Mouse (Mus musculus) lung, postnatal 10 days (tissue): Measurements from ENCODE around the gene Epp13.
"Not testable (repeated sequence)": the region's sequence is repeated elsewhere in the genome, so short reads cannot be mapped to it uniquely, and the experiment has no call there.

Experiments used
- DNase-seq: peaks from one replicate; pipeline ENCODE4 v3.0.0; 2021

The Epp13 gene

DNA sequence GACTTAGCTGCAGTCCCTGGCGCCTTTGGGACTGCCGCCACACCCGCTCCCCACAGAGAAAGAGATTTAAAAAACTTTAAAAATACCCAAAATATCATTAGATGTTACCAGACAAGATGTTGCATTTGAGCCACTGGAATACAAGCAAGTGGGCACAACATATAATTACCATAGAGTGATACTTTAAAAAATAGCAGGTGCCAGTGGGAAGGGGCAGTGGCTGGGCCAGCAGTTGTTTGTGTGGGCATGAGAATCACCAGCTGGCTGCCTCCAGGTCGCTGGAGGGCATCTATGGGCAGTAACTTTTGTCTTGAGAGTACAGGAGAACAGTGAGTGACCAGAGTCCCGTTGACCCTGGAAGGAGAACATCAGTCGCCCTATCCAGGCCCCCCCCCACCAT lies at the start of gene Epp13:
Gene Epp13 (plus strand): TSS at position 301 of the 400 bp plus-strand sequence.
- DNase-seq = no peak

DNA sequence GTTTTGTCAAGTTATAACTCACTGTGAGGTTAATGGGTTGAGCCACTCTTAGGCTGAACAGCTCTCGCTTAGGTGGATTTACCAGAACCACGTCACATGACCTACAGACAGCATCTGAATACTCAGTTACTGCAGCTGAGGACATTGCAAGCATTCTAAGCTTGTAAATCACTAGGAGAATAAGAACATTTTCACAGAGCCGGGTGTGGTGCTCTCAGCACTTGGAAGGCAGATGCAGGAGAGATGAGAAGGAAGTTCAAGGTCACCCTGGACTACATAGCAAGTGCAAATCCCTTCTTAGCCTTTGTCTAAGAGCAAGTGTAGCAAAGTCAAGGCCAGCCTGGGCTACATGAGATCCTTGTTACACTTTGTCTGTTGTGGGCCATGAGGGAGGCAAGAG lies 48.3 kb upstream of the Epp13 start:
- no peak for DNase-seq

DNA sequence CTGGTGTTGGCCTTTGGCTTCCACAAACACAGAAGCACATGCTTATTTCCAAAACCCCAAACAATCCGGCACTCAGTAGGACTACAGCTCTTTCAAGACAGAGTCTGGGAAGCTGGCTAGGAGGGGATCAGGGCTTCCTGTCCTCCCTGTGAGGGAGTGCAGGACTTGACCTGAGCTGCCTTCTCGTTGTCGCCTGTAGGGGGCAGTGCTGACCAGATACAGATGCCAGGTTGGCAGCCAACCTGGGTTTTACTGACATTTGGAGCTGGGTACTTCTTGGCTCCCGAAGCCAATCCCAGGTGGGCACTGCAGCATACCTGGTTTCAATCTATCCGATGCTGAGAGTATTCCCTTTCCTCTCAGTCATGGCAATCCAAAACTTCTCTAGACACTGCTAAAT lies 39.4 kb upstream of the Epp13 start:
- DNase-seq = peak; percentile 19

DNA sequence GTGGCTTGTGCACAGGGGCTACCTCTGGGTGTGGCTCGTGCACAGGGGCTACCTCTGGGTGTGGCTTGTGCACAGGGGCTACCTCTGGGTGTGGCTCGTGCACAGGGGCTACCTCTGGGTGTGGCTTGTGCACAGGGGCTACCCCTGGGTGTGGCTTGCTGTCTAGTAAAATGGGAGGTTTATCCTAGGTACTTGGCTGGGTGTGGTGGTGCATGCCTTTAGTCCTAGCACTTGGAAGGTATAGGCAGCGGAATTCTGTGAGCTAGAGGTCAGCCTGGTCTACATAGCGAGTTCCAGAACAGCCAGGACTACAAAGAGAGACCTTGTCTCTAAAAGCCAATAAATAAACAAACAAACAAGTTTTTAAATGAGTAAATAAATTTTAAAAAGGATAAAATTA lies 37.8 kb upstream of the Epp13 start:
- DNase-seq = not testable (repeated sequence)

DNA sequence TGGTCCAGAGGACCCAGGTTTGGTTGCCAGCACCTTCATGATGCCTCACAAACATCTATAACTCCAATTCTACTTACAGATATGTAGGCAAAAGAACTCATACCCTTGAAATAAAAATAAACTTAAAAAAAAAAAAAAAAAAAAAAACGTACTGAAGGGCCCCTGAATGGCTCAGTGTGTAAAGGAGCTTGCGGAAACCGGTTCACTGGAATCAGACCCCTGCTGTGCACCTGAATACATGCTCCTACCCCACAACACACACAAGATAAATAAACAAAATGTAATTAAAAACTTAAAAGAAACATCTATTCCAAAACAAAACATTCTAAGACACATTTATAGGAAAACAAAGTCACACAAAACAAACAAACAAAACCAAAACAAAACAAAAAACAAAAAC lies 32.4 kb upstream of the Epp13 start:
- no peak for DNase-seq

DNA sequence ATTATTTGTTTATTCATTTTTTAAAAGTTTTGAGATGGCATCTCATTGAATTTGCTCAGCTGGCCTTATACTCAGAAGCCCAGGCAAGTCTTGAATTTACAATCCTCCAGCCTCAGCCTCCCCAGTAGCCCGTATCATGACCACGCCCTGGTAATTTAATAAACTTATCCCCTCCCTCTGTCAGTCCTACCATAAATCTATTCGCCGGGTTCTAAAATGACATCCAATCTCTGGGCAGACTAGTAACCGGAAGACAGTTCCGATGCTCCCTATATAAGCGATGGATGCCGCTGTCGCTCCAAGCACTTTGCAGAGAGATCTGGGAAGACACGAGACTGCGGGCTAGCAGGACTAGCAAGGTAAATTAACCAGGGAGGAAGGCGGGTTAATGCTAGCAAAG lies 30.5 kb upstream of the Epp13 start, which contains the start of gene Zscan5b:
Gene Zscan5b (plus strand): TSS at position 301 of the 400 bp plus-strand sequence.
- DNase-seq = no peak

DNA sequence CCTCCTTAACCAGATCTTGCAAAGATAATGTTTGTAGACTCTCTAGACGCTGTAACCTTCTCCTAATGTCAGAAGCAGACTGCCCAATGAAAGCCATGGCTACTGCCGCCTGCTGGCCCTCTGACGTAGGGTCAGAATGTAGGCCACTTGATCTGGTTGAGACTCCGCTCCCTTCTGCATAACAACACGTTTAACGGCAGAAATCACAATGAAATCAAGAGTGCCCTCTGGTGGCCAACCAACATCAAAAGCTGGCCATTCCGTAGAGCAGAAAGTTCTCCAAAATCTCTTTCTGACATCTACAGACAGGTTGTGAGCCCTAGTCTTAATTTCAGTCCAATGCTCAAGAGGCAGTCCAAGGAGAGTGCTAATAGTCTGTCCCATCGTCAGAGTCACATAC lies 24.0 kb upstream of the Epp13 start:
- DNase-seq = peak; percentile 13

DNA sequence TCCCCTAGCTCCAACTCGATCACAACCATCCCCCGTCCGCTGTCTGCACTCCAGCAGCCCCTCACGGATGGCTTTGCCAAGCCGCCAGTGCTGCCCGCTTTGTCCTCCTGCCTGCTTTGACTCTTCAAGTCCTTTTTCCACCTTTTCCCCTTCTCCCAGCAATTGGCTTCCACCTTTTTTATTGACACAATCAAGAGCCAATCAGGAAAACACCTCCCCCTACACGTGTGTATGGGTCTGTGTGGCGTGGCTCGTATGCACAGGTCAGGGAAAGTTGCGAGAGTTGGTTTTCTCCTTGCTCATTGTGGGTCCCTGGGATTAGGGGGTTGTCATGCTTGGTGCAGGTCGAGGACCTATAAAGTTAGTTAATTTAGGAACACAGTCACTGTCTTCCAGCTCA lies 12.7 kb upstream of the Epp13 start:
- no peak for DNase-seq

DNA sequence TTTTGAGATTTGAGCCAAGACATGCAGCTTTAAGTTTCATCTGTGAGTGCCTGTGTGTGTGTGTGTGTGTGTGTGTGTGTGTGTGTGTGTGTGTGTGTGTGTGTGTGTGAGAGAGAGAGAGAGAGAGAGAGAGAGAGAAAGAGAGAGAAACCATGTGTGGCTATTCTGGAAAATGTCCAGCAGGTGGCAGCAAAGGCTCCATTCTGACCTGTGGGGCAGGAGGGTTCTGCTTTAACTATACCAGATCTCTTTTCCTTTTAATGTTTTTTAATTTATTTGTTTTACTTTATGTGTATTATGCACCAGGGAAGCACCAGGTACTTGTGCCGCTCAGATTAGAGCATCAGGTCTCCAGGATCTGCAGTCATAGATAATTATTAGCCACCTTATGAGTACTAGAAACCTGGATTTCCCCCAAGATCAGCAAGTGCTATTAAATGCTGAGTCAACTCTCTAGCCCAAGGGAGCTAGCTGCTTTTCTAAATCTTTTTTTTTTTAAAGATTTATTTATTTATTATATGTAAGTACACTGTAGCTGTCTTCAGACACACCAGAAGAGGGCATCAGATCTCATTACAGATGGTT lies 11.6 kb upstream of the Epp13 start:
- DNase-seq = peak; percentile 64

DNA sequence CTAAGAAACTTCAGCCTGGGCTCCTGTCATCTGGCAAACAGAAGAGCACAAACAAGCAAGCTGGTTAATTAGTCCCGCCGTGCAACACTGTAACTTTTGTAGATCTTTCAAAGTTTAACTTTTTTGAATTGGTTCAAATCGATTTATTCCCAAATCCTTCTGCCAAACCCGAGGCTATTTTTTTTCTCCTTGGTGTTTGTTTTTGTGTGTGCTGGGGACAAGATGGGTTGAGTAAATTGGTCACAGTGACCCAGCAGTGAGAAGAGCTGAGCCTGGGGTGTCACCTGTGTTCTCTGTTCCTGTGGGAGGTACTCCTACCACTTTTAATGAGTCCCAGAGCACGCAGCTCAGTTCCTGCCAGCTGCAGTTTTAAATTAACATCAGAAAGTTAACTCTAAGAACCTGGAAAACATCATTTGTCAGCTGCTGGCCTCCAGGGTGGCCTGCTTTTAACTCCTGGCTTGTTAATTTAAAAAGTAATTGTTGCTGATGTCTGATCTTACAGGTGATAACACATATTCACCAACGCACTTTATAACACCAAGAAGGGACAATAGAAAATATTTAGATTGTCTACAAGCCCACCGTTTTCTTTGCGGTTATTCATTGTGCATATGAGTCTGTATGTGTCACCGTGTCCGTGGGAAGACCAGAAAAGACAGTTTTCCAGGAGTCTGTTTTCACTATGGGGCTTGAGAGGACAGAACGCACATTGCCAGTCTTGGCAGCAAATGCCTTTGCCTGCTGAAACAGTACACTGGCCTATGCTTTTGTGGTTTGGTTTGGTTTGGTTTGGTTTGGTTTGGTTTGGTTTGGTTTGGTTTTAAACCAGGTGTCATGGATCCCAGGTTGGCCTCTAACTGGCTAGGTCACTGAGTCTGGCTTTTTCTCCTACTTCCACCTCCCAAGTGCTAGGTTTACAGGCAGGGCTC lies 7.9 kb upstream of the Epp13 start:
- DNase-seq = no peak

DNA sequence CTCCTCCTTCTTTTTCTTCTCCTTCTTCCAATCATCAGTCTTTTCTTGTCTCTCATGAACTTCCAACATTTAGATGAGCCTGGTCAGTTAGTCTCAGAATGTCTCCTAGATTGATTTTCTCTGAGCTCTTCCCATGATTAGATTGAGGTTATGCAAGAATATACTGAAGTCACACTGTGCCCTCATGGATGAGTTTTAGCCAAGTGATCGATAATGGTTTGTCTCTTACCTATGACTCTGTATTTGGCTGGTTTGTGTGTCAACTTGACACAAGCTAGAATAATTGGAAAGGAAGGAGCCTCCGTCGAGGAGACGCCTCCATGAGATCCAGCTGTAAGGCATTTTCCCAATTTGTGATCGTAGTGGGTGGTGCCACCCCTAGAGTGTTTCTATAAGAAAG lies 1.9 kb downstream of the Epp13 start:
- no peak for DNase-seq

DNA sequence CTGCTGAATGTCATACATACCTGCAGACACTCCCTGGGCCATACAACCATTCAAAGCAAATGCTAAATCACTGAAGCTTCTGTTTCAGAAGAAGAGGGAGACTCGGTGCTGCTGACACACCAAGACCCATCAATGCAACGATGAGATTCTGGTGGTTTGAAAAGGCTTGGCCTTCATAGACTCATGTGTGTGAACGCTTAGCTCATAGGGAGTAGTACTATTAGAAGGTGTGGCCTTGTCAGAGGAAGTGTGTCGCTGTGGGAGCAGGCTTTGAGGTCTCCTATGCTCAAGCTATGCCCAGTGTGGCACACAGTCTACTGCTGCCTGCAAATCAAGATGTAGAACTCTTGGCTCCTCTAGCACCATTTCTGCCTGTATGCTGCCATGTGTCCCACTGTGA lies 4.9 kb downstream of the Epp13 start:
- DNase-seq = no peak

DNA sequence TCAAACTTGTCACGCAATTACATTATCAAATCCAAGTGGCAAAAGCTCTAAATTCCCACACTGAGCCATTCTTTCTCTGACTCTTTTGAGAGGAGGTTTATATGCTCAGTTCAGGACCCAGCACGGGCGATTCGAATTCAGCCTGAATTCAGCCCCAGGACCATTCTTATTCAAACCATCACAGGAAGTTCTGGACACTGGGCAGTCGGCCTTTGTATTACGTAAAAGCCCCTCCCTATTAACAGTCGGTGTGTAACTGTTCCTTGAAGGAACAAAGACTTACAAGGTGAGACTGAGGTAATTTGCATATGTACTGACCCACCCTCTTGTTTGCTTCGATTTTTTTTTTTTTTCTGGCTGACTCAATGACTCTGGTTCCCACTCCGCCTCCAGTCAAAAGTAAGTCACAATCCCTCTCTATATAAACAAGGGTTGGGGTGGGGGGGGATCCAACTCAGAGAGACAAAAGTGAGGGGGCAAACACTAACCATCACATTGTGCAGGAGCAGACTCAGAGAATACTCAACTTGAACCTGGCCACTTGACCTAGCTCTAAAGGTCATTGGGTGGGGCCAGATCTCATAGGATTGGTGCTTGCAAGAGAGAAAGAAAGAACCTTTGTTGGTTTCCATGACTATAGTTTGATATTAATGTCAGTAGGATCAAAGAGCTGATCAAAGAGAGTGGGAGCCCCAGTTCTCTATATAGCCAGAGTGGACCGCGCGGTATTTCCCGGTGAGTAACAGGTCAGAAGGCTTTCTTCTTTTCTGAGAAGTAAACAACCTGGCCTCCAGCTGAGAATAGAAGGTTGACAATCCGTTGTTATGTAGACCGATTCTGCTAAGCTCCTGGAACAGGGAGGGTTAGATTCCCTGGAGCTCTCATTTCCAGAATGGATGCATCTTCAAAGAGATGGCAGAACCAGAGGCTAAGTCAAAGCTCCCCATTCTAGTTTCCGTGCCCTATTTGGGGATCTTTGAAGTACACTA lies 6.0 kb downstream of the Epp13 start:
- DNase-seq = no peak

DNA sequence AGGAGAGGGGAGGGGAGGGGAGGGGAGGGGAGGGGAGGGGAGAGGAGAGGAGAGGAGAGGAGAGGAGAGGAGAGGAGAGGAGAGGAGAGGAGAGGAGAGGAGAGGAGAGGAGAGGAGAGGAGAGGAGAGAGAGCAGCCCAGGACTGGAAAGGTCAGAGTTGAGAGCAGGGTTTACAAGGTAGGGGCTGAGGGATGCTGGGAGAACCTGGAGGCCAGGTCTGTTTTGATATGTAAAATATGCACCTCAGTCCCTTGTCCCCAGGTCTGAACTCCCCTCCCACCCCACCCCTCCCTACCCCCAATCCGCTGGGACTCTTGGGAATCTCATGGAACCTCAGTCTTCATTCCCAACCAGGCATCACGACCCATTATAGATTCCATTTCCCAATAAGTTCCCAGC lies 7.5 kb downstream of the Epp13 start:
- DNase-seq = not testable (repeated sequence)

DNA sequence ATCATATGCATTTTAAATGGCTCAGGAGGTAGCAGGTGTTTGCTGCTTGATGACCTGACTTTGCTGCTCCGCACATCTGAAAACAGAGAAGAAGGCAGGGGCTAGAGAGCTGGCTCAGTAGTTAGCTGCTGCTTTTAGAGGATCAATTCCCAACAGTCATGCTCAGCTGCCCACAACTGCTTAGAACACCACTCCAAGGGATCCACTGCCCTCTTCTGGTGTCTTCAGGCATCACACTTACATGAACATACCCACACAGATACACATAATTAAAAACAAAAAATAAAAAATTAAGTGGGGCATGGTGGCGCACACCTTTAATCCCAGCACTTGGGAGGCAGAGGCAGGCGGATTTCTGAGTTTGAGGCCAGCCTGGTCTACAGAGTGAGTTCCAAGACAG lies 9.6 kb downstream of the Epp13 start:
- no peak for DNase-seq

DNA sequence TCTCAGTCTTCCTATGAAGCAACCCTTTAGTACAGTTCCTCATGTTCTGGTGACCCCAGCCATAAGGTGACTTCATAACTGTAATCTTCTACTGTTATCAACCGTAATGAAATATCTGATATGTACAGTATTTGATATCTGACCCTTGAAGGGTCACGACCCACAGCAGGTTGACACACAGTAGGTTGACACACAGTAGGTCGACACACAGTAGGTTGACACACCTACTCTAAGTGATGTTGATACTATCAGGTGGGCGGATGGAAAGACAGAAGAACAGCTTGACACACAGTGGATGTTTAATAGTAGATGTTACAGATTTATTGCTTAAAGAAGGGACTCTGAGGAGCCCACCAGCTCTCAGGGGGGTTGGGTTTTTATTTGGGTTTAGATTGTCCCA lies 10.5 kb downstream of the Epp13 start:
- no peak for DNase-seq

DNA sequence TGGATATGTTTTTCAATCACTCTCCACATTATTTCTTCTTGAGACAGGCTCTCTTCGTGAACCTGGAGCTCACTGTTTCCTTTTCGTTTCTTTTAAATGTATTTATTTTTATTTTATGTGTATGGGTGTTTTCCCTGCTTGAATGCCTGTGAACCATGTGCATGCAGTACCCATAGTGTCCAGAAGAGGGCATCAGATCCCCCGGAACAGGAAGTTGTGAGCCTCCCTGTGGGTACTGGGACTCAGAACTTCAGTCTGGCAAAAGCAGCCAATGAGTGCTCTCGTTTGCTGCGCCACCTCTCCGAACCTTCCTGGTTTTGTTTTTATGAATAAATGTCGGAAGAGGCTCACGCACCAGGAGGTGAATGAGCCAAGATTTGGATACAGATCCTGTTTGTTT lies 13.2 kb downstream of the Epp13 start:
- peak; percentile 32 for DNase-seq

DNA sequence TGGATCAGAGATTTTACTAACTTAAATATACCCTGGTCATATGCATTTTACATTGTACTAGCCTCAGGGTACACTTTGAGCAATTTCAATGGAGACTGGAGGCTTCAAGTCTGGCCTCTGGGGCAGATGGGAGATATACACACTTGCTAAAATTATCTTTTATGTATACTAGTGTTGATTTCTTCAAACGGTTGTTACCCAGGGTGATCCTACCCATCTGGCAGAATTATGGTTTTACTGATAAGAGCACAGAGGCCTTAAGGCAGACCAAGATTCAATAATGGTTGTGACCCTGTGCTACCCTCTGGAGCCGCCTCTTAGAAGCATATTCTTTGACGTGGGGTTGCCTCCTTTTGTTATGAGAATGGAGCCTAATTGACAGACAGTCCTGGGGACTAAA lies 25.4 kb downstream of the Epp13 start:
- DNase-seq = no peak

DNA sequence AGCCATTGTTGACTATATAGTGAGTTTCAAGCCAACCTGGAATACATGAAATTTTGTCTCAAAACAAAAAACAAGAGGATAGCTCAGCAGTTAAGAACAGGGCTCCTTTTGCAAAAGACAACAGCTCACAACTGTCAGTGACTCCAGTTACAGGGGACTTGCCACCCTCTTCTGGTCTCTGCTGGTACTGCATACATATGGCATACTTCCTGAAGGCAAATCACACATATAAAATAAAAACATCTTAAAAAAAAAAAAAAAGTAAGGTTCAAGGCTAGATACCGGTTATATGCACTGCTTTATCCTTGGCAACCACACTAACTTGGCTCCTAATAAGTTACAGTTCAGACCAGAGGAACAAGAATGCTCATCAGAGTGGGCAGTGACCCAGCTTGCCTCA lies 30.2 kb downstream of the Epp13 start:
- peak; percentile 91 for DNase-seq

DNA sequence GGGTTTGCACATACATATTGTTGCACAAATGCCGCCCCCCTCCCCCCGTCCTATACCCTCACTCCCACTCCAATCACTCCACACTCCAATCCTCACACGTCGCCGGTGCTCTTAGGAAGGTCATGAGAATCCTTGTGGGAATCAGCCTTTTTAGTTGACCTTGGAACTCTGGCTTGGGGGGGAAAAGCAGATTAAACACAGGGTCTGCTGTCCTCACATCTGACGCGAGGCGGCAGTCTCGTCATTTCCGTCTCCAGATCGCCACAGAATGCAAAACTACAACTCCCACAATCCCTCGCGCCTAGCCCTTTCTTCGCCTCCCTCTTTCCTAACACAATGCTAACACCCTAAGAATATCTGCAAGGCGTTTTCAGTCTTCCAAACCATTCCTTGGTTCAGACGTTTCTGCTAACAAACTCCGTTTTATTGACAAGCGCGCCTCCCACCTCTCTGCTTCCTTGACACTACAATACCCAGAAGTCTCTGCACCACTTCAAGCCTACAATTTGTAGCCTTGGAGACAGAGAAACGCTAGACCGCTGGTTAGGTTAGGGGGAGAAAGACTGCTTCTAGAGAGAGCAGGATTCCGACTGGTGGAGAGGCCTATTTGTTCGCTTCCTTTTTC lies 31.1 kb downstream of the Epp13 start:
- DNase-seq = peak; percentile 88

DNA sequence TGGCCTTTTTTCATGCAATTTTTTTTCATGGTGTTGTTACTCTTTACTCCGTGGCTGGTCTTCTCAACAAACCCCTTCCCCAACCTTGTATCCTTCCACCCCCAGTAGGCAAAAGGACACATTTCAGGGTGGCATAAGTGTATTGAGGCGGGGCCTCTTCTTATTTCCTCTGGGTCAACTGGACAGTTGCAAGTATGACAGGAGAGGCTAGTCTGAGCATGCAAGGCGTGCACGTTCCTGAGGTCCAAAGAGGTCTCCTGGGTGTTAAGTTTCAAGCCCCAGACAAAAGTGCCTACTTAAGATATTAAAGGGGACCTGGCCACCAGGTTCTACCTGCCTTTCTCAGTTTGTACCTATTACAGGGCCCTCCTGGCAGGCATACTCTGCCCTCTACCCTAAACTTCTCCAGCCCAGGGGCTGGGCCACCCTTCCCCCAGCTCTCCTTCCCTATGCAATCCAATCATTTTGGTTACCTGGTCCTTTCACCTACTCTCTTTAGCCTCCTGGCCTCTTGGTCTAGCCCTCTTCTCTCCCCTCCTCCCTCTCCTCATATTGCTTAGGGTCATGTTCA lies 32.0 kb downstream of the Epp13 start:
- DNase-seq = no peak

DNA sequence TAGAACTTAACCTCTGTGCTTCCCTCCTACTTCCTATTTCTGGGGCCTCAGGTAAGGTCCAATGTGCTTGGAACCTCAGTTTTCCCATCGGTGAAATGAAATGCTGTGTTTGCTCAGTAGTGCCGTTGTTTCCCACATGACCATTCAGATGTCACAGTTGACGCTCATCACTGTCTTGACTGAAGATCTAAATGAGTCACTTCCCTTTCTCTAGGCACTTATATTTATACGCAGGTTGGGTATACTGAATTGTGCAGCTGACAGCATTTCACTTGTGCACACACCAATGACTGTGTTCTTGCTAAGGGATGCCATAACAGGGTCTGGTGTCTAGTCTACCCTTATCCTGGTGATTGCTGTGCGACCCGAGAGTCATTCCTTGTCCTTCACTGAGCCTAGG lies 32.9 kb downstream of the Epp13 start:
- DNase-seq = no peak
